Mouse (Mus musculus) cerebellum, adult 2 months (tissue): Measurements from ENCODE around the gene Mas1. TPM values are rescaled to one million over a fixed set of nuclear protein-coding genes. Genes with fewer than 3 reads are reported as not detected.

Source experiments
- DNase-seq, 2 experiments: peaks; one replicate each; pipeline ENCODE4 v3.0.0; 2021
- H3K27ac ChIP-seq: fragments of 200-500 bp; 2 replicates; pipeline ENCODE4 v1.5.1; 2012; ENCODE audit warnings: low read length, control low read depth, inconsistent platforms; ENCODE audit not compliant: insufficient read depth
- H3K27me3 ChIP-seq: fragments of 200-500 bp; 2 replicates; pipeline ENCODE4 v1.6.1; 2012; ENCODE audit warnings: inconsistent platforms, mild to moderate bottlenecking, low read length, moderate library complexity; ENCODE audit not compliant: control insufficient read depth, insufficient read depth
- H3K4me1 ChIP-seq: fragments of 200-500 bp; 2 replicates; pipeline ENCODE4 v1.6.1; 2011; ENCODE audit warnings: low read length; ENCODE audit not compliant: control insufficient read depth, insufficient read depth
- H3K4me3 ChIP-seq: fragments of 200-500 bp; replicated peaks from 2 replicates; pipeline ENCODE3; 2011; ENCODE audit warnings: mild to moderate bottlenecking, low read depth, low read length, control low read depth; ENCODE audit not compliant: insufficient read depth
- CTCF ChIP-seq: fragments of 200-500 bp; IDR thresholded peaks from 2 replicates; pipeline ENCODE4 v1.5.1; 2011; ENCODE audit warnings: low read depth, mild to moderate bottlenecking, control low read depth, low read length, moderate library complexity, borderline replicate concordance; ENCODE audit not compliant: insufficient read depth
- POLR2A ChIP-seq: fragments of 200-500 bp; IDR thresholded peaks from 2 replicates; pipeline ENCODE4 v1.6.1; 2011; ENCODE audit warnings: low read length, control low read depth, borderline replicate concordance; ENCODE audit not compliant: insufficient read depth
- WGBS: fragments of 180-500 bp; shearing (Covaris S2); methylation state at CpG from one replicate; pipeline ENCODE4 v1.1.7; 2018; 5-methylcytosine and 5-hydroxymethylcytosine counted together
- polyA plus RNA-seq: library from polyadenylated mRNA; depleted of rRNA; stranded (reverse); fragments of >200 nt; gene quantifications from 2 replicates; pipeline ENCODE4 v1.2.3, GENCODE M21; 2012

Gene Mas1
- polyA plus RNA-seq, 1 experiment: 0.44 TPM

DNA sequence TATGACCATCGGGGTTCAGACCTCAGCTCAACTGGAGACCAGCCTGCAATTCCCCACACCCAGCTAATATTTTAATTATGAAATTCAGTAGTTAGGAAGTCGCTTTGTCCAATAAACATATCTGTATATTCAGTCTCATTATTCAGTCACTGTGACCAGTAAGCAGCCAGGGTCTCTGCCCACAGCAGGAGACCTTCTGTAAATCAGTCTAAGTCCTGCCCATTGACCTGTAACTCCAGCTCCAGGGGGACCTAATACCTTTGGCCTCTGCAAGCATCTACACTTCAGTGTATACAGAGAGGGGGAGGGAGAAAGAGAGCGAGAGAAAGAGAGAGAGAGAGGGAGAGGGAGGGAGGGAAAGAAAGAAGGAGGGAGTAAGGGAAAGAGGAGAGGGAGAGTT is 33.6 kb downstream of the Mas1 start:
- WGBS: 78% methylated on average over 3 of the region's 3 CpGs
- Histone ChIP-seq H3K4me3 (no peak overlapping the region), H3K27me3 (no peaks in the 10 kb centered on the region), H3K4me1 (peaks cover 9% of the 10 kb centered on the region; the same call in 1 of the 2 replicates), H3K27ac (no peak overlapping the region)
- TF ChIP-seq POLR2A (no peak), CTCF (no peak)
- DNase-seq: peak in 1 of 2 experiments; percentile 4

DNA sequence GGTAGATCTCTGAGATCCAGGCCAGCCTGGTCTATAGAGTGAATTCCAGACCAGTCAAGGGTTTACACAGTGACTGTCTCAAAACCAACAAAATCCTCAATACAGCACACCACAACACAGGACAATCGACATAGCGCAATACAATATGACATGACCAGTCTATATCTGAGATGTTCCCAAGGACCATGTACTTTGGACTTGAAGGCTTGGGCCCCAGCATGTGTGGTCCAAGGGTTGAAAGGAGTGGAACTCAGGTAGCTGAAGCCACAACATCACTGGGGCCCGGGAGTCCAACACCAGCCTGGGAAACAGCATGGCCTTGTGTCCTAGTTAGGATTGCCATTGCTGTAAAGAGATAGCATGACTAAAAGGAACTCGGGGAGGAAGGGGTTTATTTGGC is 35.3 kb downstream of the Mas1 start:
- WGBS: 95% methylated on average over 4 of the region's 4 CpGs
- Histone ChIP-seq H3K27ac (peak overlapping the region; percentile 56), H3K4me1 (peaks cover 8% of the 10 kb centered on the region; the same call in 1 of the 2 replicates), H3K27me3 (no peaks in the 10 kb centered on the region), H3K4me3 (no peak overlapping the region)
- DNase-seq: no peak
- TF ChIP-seq CTCF: no peak
- TF ChIP-seq POLR2A: no peak

DNA sequence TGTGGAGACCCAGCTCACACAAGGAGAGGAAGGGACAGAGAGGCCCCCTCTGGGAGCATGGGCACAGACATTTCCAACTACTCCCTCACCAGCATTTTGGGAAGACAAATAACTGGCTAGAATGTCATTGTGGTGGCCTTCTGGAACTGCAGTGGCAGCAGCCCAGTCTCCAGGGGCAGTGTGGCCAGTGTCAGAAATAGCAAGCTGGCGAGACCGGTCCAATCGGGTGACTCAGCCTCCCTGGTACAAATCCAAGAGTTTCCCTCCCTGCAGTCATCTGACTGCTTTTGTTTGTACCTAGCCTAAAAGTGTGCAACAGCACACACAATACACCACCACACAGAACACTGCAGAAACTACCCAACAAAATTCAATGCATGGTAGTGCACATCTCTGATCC is 35.7 kb downstream of the Mas1 start:
- peak; percentile 77 to 91 for DNase-seq
- H3K4me3 ChIP-seq: no peak overlapping the region
- TF ChIP-seq CTCF (0 out of 2 replicates have a peak, but pooled peaks have one; percentile 14), POLR2A (no peak)
- no peaks in the 10 kb centered on the region for H3K27me3 ChIP-seq
- peak overlapping the region; percentile 75 for H3K27ac ChIP-seq
- H3K4me1 ChIP-seq: peaks cover 8% of the 10 kb centered on the region; the same call in 1 of the 2 replicates
- WGBS: 3% methylated on average over 3 of the region's 3 CpGs

DNA sequence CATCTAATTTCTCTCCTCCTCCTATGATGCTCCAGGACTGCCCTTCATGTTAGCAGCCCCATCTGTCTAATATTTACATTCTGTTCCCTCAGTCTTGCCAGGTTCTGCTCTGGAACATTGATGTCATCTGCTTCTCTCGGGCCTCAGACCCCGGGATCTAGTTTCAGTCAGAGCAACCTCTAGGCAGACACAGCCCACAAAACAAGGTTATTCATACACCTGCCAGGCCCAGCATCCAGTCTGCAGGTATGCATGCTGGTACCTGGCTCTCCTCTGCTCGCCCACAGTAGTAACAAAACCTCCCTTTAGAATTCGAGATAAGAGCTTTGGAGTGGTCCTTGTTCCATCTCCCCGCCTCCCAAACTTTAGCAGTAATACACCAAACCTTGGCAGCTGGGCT is 37.6 kb downstream of the Mas1 start:
- WGBS: 42% methylated on average over 5 of the region's 5 CpGs
- peak; percentile 51 to 72 for DNase-seq
- peaks cover 8% of the 10 kb centered on the region; the same call in 1 of the 2 replicates for H3K4me1 ChIP-seq
- H3K27me3 ChIP-seq: no peaks in the 10 kb centered on the region
- H3K27ac ChIP-seq: peak overlapping the region; percentile 10; the same call in 1 of the 2 replicates
- no peak for TF ChIP-seq POLR2A
- no peak for TF ChIP-seq CTCF
- H3K4me3 ChIP-seq: no peak overlapping the region

DNA sequence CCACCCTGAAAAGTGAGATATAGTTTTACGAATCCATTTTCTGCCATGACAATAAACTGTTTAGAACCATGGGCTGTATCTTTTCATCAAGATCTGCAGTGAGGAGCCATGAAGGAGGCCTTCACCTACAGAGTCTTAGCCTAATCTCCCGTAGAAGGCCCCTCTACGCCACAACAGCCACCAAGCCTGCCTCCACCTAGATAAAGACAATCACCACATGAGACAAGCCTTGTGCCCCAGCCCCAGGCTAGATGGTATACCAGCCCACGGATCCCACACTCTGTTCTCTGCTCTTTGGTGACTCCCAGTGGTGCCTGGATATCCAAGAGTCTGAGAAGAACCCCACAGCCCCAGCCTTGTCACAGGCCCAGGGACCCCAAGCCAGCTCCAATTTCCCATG is 52.1 kb downstream of the Mas1 start:
- no peaks in the 10 kb centered on the region for H3K27me3 ChIP-seq
- TF ChIP-seq POLR2A (no peak), CTCF (no peak)
- 91% methylated on average over 4 of the region's 4 CpGs for WGBS
- H3K4me1 ChIP-seq: no peaks in the 10 kb centered on the region
- H3K4me3 ChIP-seq: no peak overlapping the region
- DNase-seq: no peak
- no peak overlapping the region for H3K27ac ChIP-seq

DNA sequence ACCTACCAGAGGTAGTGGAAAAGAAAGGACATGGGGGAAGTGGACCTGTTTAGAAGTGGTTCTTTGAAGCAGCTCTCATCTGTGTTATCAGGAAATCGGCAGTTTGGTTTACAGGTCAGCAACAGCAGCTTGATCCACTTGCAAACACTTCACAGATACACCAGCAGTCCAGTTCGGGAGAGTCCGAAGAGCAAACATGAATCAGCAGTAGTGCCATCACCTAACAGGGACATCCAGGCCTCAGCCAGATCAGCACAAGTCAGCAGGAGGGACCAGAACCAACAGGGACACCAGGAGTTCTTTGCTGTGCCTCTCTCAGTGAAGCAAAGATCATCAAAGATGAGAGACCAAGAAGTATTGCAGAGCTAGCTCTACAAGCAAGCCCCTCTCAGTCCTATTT is 53.4 kb downstream of the Mas1 start:
- WGBS: 92% methylated on average over 3 of the region's 3 CpGs
- Histone ChIP-seq H3K27ac (no peak overlapping the region), H3K27me3 (no peaks in the 10 kb centered on the region), H3K4me1 (no peaks in the 10 kb centered on the region), H3K4me3 (no peak overlapping the region)
- peak in 1 of 2 experiments; percentile 5 for DNase-seq
- TF ChIP-seq POLR2A (no peak), CTCF (no peak)

DNA sequence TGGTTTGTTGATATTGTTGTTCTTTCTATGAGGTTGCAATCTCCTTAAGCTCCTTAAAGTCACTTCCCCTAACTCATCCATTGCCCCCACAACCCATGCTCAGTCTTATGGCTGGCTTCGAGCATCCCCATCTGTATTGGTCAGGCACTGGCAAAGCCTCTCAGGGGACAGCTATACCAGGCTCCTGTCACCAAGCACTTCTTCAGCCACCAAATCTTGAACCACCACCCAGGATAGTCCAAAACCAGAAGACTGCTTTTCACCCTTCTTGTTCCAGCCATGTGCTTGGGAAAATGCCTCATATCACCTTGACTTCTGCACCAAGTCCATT is 57.0 kb downstream of the Mas1 start:
- Histone ChIP-seq H3K27ac (no peak overlapping the region), H3K4me3 (no peak overlapping the region), H3K4me1 (no peaks in the 10 kb centered on the region), H3K27me3 (no peaks in the 10 kb centered on the region)
- WGBS: 95% methylated on average over 1 of the region's 1 CpGs
- no peak for DNase-seq
- no peak for TF ChIP-seq POLR2A
- no peak for TF ChIP-seq CTCF

DNA sequence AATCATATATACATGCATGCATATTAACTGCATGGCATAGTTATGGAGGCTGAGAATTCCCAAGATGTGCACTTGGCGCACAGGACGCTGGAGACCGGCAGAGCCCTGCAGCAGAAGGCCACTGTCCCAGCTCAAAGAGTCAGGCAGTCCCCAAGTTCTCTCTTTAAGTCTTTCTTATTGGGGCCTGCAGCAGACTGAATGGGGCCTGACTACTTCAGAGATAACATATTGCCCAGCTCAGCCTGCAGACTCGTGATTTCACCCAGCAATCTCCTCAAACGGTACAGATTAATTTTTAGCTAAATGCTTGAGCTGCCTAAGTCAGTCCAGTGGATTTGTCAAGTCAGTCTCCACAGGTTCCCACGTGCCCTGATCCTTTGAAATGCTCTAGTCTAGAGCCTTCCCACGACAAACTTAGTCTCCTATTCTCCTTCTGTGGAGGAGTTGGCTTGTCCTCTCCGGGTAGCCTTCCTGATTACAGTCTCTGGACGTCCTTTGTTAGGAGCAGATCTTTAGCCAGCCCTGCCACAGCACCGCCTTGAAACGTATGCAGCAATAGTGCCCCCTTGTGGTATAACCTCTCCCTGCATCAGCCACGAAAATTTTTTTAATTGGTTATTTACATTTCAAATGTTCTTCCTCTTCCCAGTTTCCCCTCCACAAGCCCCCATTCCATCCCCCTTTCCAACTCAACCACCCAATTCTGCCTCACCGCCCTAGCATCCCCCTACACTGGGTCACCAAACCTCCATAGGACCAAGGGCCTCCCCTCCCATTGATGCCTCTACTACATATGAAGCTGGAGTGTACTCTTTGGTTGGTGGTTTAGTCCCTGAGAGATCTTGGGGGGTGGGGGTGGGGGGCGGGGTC is 57.6 kb downstream of the Mas1 start:
- TF ChIP-seq CTCF (peak; percentile 89), POLR2A (no peak)
- no peak overlapping the region for H3K4me3 ChIP-seq
- no peaks in the 10 kb centered on the region for H3K4me1 ChIP-seq
- no peak overlapping the region for H3K27ac ChIP-seq
- peak; percentile 79 for DNase-seq
- H3K27me3 ChIP-seq: no peaks in the 10 kb centered on the region
- 20% methylated on average over 14 of the region's 14 CpGs for WGBS
